Mouse (Mus musculus): ENCODE measurements around the gene Olfr588-ps1. TPM values are rescaled to one million over a fixed set of nuclear protein-coding genes. Genes with fewer than 3 reads are reported as not detected.
"Not testable (repeated sequence)": the region's sequence is repeated elsewhere in the genome, so short reads cannot be mapped to it uniquely, and the experiment has no call there.

Olfr588-ps1 gene
- not detected in 2 replicates for polyA plus RNA-seq (2012)

- no peak for TF ChIP-seq GATA1 (IDR thresholded peaks at IDR 0.05; ENCODE audit: low read length)
Observed at GRCm38 (mm10) chr7:103140579-103140978, at the start of gene Olfr588-ps1. Gene Olfr588-ps1 (plus strand): TSS chr7:103140879.

- no peak for TF ChIP-seq GATA1 (IDR thresholded peaks at IDR 0.05; ENCODE audit: low read length)
Observed at GRCm38 (mm10) chr7:103097420-103097819, 43.3 kb upstream of the Olfr588-ps1 start, which contains the start of gene Olfr585. Gene Olfr585 (plus strand): TSS chr7:103097720.

- no peak for TF ChIP-seq GATA1 (IDR thresholded peaks at IDR 0.05; ENCODE audit: low read length)
Observed at GRCm38 (mm10) chr7:103119406-103119805, 21.3 kb upstream of the Olfr588-ps1 start.

GRCm38 (mm10) chr7:103125538-103125937 lies 15.1 kb upstream of the Olfr588-ps1 start, which contains the start of gene Olfr586:
Gene Olfr586 (minus strand): TSS chr7:103125638.
- no peak for TF ChIP-seq GATA1 (IDR thresholded peaks at IDR 0.05; ENCODE audit: low read length)

GRCm38 (mm10) chr7:103156256-103156655 lies 15.6 kb downstream of the Olfr588-ps1 start, which contains the start of gene Olfr589:
Gene Olfr589 (minus strand): TSS chr7:103156356.
- no peak for TF ChIP-seq GATA1 (IDR thresholded peaks at IDR 0.05; ENCODE audit: low read length)

GRCm38 (mm10) chr7:103169697-103170096 lies 29.0 kb downstream of the Olfr588-ps1 start:
- TF ChIP-seq GATA1 (IDR thresholded peaks at IDR 0.05; ENCODE audit: low read length): no peak

- no peak for TF ChIP-seq GATA1 (IDR thresholded peaks at IDR 0.05; ENCODE audit: low read length)
Observed at GRCm38 (mm10) chr7:103178240-103178639, 37.6 kb downstream of the Olfr588-ps1 start, which contains the start of gene Olfr591. Gene Olfr591 (minus strand): TSS chr7:103178340.

GRCm38 (mm10) chr7:103184503-103184902 lies 43.8 kb downstream of the Olfr588-ps1 start, which contains the start of gene Olfr592:
Gene Olfr592 (plus strand): TSS chr7:103184803.
- TF ChIP-seq GATA1 (IDR thresholded peaks at IDR 0.05; ENCODE audit: low read length): not testable (repeated sequence)

Other genes with a start within 250 kb of the Olfr588-ps1 start
- not detected in 2 replicates for gene Olfr569, start 250.0 kb upstream of the Olfr588-ps1 start, polyA plus RNA-seq (2012)
- not detected in 2 replicates for gene Olfr570, start 246.3 kb upstream of the Olfr588-ps1 start, polyA plus RNA-seq (2012)
- gene Olfr571, start 223.3 kb upstream of the Olfr588-ps1 start, polyA plus RNA-seq (2012): not detected in 2 replicates
- not detected in 2 replicates for gene Olfr572, start 216.5 kb upstream of the Olfr588-ps1 start, polyA plus RNA-seq (2012)
- gene Olfr573-ps1, start 198.3 kb upstream of the Olfr588-ps1 start, polyA plus RNA-seq (2012): not detected in 2 replicates
- gene Olfr574, start 192.4 kb upstream of the Olfr588-ps1 start, polyA plus RNA-seq (2012): not detected in 2 replicates
- not detected in 2 replicates for gene Olfr575, start 182.1 kb upstream of the Olfr588-ps1 start, polyA plus RNA-seq (2012)
- gene Olfr576, start 178.2 kb upstream of the Olfr588-ps1 start, polyA plus RNA-seq (2012): not detected in 2 replicates
- not detected in 2 replicates for gene Olfr577, start 164.9 kb upstream of the Olfr588-ps1 start, polyA plus RNA-seq (2012)
- gene Olfr578, start 151.6 kb upstream of the Olfr588-ps1 start, polyA plus RNA-seq (2012): not detected in 2 replicates
- gene Olfr582, start 102.9 kb upstream of the Olfr588-ps1 start, polyA plus RNA-seq (2012): not detected in 2 replicates
- gene Olfr583, start 89.6 kb upstream of the Olfr588-ps1 start, polyA plus RNA-seq (2012): not detected in 2 replicates
- gene Olfr584, start 59.0 kb upstream of the Olfr588-ps1 start, polyA plus RNA-seq (2012): not detected in 2 replicates
- gene Olfr585, start 43.2 kb upstream of the Olfr588-ps1 start, polyA plus RNA-seq (2012): not detected in 2 replicates
- not detected in 2 replicates for gene Olfr586, start 15.2 kb upstream of the Olfr588-ps1 start, polyA plus RNA-seq (2012)
- not detected in 2 replicates for gene Olfr589, start 15.5 kb downstream of the Olfr588-ps1 start, polyA plus RNA-seq (2012)
- not detected in 2 replicates for gene Olfr591, start 37.5 kb downstream of the Olfr588-ps1 start, polyA plus RNA-seq (2012)
- gene Olfr592, start 43.9 kb downstream of the Olfr588-ps1 start, polyA plus RNA-seq (2012): not detected in 2 replicates
- gene Olfr593, start 71.0 kb downstream of the Olfr588-ps1 start, polyA plus RNA-seq (2012): not detected in 2 replicates
- not detected in 2 replicates for gene Olfr594, start 76.1 kb downstream of the Olfr588-ps1 start, polyA plus RNA-seq (2012)
- gene Usp17ld, start 111.6 kb downstream of the Olfr588-ps1 start, polyA plus RNA-seq (2012): not detected in 2 replicates
- not detected in 2 replicates for gene Olfr596, start 164.8 kb downstream of the Olfr588-ps1 start, polyA plus RNA-seq (2012)
- gene Olfr597, start 175.4 kb downstream of the Olfr588-ps1 start, polyA plus RNA-seq (2012): not detected in 2 replicates
- not detected in 2 replicates for gene Olfr598, start 182.7 kb downstream of the Olfr588-ps1 start, polyA plus RNA-seq (2012)
- gene Olfr599, start 195.0 kb downstream of the Olfr588-ps1 start, polyA plus RNA-seq (2012): not detected in 2 replicates
- gene Olfr600, start 208.8 kb downstream of the Olfr588-ps1 start, polyA plus RNA-seq (2012): not detected in 2 replicates
- gene Olfr601, start 221.8 kb downstream of the Olfr588-ps1 start, polyA plus RNA-seq (2012): not detected in 2 replicates
- not detected in 2 replicates for gene Olfr603, start 245.3 kb downstream of the Olfr588-ps1 start, polyA plus RNA-seq (2012)